Mouse (Mus musculus) layer of hippocampus, postnatal 14 days (tissue): ENCODE measurements around the gene Pik3cd. TPM values are rescaled to one million over a fixed set of nuclear protein-coding genes. Genes with fewer than 3 reads are reported as not detected.

Experiments
- DNase-seq, 2 experiments: peaks; one replicate each; pipeline ENCODE4 v3.0.0; 2021 to 2022; ENCODE audit warnings: low spot score in 2 of 2, mixed read lengths in 1 of 2
- total RNA-seq, 2 experiments: library from RNA; stranded (reverse); gene quantifications; 2 replicates each; pipeline ENCODE4 v1.2.3; 2021

The Pik3cd gene
- total RNA-seq, 2 experiments from 2014 or later = 25.2 to 27.7 TPM

DNA sequence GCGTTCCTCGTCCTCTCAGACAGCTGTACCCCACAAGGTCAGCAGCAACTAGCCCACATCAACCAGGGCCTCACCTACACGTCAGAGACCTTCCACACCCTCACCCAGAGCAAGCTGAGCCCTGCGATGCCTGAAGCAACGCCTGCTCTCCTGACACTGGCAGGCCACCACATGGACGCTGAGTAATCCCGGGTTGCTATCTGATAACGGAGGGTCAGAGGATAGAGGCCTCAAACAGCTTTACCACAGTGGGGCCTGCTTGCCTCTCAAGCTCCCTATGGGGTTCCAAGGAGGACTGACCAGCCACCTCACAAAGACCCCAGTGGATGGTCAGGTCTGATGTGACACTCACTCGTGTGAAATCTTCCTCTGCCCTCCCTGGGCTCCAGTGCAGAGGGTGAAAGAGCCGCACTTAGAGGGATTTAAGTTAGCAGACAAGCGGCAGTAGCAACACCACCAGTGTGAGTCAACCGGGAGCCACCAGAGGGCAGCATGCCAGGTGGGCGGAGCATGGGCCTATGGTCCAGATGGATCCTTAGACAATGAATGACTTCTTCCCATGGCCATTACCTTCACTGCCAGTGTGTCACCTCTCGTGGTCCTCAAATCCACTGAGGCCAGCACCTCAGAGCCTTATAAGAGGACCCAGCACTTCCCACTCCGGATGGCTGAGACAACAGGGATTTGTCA is 23.4 kb upstream of the Pik3cd start:
- peak; percentile 63 to 65 for DNase-seq

DNA sequence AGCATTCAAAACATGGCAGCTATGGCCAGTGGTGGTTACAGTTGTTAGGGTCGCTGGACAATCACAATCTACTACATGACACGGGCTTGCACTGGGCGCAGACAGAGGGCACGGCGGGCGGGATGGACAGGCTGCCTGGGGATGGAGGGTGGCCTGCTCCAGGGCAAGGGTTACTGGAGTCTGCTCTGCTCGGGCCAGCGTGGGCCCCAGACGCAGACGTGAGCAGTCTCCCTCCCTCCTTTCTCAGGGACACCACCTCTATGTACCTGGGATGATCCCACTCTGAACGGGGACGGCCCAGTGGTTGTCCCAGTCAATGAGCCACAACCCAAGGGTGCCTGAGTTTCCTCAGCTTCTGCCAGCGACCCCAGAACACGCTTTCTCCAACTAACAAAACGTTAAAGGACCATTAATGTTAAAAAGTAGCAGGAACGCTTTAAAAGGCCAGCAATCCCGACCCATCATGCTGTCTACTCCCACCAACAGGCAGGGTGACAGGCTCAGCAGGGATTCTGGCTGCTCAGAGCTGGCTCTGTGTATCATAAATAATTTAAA is 22.6 kb upstream of the Pik3cd start:
- no peak for DNase-seq

DNA sequence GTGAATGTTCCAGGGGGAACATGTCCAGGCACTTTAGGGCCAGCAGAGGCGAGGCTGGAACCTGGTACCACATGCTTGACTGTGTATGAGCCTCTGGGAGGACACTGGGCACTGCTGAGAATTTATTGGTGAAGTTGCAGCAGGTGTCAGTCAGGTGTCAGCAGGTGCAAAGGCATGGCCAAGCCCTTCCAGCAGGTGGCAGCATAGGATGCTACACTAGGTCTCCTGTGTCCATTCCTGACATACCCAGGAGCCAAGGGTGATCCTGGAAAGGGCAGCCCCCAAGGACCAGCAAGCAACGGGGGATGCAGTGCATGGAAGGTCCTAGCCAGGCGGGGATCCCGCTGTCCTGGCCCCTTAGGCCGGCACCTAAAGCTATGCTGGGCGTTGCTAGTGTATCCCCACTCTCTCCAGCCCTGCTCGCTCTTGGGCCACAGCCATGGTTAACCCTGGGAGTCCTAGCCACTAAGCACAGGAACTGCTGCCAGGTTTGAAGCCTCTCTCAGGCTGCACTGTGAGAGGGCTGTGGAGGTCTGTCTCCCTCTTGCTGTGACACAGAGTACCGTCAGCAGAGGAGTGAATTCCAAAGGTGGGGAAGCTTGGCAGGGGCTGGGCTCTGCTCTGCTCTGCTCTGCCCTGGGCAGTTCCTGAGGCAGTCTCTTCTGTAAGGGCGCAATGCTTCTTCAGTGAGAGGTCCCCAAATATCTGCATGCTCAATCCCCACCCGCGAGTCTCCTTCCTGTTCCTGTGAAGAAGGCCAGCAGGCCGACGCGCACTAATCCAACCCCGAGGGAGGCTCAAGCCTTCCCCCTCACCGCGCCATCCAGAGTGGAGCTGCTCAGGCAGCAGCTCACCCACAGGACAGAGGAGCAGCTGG is 21.7 kb upstream of the Pik3cd start:
- no peak for DNase-seq

DNA sequence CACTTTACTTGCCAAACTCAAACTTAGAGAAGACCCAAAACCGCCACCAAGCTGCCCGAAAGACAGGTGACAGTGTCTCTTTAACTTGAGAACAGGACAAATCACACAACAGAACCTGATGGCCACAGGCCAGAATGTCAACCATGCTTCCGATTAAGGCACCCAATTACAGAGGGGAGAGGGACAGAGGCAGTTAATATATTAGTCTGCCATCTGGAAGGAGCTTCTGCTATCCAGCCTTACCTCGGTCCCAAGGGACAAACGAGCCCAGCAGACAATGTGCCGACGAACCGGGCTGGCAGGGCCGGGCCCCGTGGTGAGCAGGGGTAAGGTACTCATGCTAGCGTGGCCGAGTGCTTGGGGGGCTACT is 20.6 kb upstream of the Pik3cd start:
- DNase-seq = no peak

DNA sequence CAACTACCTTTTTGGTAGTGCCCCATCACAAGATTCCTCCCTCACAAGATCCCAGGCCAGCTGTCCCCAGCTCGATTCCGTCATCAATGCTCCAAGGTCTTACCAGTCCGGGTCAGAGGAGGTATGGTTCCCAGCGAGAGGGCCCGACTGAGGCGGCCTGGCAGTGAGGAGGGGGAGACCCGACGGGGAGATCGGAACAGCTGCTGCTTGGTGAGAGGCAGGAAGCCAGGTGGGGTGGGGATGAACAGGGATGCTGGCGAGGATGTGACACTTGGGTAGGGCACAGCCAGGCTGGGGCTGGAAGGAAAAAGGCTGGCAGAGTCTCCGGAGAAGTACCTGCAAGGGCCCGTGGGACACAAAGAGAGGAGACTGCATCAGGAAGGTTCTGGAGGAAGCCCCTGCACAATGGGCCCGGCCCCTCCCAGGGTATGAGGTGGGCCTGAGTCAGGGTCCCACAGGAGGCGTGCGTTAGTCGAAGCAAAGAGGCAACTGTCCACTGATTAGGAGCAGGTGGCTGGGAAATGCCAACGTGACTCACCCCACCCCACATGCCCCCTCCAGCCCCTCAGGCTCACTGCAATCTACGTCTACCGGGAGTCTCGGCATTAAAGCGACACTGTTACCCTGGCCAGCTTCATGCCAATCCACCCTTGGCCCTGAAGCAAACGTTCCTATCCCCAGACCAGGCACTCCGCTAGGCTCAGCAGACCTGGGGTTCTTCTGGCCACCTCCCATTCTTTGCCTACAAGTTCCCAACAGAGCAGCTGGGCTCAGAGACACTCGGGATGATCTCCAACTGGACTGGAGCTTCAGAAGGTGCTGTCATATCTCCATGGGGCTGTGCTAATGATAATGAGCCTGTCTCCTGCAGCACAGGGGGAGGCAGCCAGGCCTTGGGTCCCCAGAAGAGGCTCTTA is 20.0 kb upstream of the Pik3cd start:
- DNase-seq = no peak

DNA sequence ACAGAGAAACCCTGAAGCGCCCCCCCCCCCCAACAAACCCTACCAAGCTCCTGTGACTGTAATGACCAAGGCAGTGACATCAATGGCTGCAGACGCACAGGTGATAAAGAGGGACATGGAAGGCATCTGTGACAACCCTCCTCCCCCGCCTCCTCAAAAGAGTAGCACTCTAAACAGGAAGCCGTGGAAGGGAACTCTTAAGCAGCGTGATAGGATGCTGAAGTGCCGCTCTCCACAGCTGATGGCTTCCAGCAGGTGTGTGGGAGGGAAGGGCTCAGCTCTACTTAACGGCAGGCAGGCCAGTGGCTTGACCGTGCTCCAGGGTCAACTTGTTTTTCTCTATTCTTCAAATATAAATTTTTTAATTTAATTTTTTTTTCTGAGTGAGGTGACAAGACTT is 18.8 kb upstream of the Pik3cd start:
- DNase-seq = no peak

DNA sequence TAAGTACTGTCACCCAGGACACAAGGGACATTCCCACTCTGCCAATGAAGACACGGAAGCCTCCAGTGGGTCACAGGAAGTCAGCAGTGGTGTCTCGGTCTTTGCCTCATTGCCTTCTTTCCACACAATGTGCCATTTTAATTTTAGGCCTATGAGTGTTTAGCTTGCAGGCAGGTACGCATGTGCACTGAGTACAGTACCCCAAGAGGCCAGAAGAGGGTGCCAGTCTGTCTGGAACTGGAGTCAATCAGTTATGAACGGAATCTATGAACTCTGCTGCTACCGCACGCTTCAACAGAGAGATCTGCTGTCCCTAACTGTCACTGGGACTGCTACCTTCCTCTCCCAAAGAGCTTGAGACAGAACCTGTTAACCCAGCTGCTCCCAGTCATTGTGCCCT is 17.3 kb upstream of the Pik3cd start:
- DNase-seq = peak in 1 of 2 experiments; percentile 63

DNA sequence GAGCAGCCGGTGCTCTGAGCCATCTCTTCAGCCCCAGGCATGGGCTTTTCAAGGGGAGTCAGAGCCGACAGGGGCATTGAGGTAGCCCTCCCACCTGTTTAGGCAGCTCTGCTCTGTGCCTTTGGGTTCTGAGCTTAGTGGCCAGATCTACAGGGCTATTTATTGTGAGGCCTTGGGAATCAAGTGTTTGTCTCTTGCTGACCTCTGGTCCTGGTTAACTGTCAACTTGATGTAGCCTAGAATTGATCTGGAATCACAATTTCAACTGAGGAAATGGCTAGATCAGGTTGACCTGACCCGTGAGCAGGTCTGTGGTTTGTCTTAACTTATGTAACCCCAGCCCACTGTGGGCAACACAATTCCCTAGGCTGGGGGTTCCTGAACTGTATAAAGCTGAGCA is 12.2 kb upstream of the Pik3cd start:
- DNase-seq = no peak

DNA sequence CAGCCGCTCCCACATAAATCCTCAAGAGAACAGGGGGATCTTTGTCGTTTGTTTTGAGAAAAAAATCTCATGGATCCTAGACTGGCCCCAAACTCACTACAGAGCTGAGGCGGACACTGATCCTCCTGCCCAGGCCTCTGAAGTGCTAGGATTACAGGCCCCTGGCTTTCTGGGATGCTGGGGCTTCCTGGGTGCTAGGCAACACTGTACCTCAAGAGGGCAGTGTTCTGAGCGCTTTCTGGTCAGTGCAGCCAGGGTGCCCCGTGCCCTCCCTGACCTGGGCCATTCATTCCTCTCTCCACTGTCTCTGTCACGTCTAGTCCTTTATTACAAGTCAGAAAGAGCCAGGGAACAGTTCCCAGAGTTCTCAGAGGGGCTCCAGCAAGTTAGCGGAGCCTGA is 9.6 kb upstream of the Pik3cd start:
- no peak for DNase-seq

DNA sequence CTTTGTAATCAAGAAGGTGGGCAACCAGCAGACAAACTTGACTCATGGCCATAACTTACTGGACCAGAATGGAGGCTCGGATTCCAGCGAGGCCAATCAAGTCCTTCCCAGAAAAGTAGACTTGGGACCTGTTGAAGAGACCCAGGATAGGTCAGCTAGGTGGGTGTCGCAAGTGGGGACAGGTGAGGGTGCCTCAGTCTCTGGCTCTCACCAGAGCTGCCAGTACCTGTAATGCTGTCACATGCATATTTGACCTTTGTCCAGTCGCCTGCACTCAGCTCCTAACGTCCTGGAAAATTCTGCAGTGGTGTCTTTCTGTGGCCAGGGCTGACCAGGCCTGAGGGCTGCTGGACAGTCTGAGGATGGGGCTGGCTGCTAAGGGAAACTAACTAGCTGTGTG is 9.1 kb upstream of the Pik3cd start:
- DNase-seq = no peak

DNA sequence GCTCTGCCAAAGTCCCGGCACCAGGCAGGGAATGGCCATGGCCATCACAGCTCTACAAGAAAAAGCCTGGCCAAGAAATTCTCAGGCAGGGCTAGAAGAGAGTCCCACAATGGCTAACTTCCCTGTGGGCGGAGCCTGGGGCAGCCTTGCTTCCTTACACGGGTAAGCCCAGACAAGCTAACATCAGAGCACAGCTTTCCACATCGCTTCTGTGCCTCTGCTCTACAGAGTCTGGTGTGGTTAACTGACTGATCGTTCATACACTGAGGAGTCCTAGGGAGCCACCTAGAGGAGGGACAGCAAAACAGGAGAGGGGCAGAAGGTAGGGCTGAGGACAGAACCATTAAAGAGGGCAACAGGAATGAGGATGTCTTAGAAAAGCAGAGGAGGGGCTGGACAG is 8.1 kb upstream of the Pik3cd start:
- DNase-seq = peak in 1 of 2 experiments; percentile 76

DNA sequence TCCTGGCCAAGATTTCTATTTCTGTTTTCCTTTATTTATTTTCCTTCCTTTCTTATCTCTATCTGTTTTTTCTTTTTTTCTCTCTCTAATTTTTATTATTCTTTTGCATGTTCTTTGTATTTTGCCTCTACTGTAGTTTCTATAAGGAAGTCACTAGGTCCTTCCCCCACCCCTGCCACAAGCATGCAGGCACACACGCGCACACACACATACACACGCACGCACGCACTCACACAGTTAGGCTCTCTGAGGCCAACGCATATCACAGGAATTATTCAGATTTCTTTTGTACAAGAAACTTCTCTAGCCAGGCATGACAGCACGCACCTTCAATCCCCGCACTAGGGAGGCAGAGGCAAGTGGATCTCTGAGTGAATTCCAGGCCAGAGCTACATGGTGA is 3.6 kb upstream of the Pik3cd start:
- DNase-seq = no peak

DNA sequence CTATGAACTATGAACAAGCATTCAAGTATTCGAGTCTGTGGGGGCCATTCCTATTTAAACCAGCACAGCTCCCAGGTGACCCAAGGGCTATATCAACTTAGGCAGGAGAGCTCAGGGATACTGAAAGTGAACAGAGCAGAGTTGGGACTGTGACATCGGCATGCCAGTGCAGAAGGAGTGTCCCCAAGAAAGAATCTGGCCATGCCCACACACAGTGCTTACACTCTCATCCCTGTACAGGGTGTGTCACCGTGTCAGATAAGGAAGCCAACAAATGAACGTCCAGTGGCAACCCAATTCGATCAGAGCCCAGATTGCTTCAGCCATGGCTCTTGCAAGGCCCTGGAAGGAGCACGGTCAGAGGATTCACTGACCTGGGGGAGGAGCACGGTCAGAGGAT is 2.9 kb upstream of the Pik3cd start:
- DNase-seq = no peak

DNA sequence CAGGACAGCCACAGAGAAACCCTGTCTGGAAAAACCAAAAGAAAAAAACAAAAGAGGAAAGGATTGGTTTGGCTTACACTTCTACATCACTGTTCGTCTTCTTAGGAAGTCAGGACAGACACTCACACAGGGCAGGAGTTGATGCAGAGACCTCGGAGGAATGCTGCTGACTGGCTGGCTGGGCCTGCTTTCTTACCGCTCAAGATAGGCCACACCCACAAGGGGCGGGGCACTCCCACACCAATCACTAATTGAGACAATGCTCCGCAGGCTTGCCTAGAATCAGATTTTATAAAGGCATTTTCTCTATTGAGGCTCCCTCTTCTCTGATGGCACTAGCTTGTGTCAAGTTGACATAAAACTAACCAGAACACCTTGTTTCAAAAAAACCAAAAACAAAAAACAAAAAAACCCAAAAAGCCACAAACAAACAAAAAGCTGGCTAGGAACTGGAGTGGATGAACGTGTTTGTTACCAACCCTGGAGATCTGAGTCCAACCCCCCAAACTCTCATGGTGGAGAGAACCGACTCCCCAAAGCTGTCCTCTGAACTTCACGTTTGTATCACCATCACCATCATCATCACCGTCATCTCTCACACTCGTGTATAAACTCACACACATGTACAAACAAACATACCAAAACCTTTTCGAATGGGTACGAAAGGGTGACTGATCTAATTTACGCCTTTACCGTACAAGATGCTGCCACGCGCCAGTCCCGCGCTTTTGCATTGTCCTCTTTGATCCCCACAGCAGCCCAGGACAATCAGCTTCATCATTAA is 753 bp downstream of the Pik3cd start:
- no peak for DNase-seq

DNA sequence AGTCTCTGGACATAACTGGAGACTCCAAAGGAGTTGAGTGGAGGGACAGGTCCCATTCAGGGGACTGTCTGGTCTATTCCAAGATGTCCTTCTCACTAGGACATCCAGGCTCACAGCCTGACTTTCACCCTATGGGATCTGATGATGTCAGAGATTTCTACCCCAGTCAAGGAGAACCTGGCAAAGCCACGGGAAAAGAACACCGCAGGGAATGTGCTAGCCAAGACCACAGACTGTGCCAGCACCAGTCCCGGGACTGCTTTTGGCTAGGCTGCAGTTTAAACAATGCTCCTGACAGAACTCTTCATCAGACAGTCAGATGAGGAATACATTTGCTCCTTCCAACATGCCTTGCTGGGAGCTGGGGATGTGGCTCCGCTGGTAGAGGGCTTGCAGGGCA is 2.4 kb downstream of the Pik3cd start:
- no peak for DNase-seq

DNA sequence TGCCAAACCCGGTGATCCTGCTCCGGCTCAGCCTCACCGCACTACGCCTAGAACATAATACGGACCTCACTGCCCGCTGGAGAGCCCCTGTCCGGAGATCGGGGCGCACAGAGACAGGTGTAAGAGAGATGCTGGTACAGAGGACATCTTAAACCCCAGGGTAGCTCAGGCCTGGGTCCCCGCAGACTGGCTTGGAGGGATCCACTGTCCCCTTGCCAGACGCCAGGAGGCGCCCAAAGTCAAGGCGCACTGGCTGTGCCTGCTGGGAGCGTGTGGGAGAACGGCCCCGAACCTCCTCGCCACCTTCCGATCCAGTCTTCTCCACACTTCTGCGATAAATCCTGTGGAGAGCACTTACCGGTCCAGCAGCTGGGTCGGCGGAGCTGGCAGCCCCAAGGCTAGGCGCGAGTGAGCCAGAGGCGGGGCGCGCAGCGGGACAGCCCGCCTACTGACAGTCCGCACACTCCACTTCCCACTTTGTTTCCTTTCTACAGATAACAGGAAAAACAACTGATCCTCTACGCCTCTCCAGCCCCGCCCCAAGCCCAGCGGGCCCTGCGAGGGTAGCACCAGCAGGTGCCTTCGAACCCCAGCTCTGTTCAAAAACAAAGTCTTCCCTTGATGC is 4.1 kb downstream of the Pik3cd start:
- no peak for DNase-seq

DNA sequence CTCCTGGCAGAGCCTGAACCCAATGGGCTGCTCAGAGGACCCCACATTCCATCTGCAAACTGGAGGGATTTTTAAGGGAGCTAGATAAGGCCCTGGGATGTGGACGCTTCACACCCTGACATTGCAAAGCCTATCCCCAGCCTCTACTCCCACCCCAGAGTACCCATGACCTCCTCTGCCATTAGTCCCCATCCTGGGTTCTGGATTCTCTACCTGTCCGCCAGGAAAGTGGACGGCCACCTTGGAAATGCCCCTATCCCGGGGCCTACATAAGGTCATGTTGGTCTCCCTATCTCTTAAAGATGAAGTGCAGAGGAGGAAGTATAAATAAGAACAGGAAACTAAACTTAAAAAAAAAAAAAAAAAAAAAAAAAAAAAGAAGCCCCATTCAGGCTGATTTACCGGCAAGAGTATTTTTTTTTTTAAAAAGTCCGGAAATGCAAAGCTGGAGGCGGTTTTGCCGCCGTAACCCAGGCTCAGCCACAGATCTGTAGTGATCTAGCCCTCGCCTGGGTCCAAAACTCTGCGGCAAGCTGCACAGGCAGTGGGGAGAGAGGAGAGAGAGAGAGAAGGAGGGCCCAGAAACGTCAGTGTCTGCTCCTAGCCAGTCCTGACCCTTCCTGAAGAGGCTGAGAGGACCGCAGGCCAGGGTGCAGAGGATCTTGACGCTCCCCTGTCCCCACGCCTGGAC is 4.7 kb downstream of the Pik3cd start:
- DNase-seq = no peak

DNA sequence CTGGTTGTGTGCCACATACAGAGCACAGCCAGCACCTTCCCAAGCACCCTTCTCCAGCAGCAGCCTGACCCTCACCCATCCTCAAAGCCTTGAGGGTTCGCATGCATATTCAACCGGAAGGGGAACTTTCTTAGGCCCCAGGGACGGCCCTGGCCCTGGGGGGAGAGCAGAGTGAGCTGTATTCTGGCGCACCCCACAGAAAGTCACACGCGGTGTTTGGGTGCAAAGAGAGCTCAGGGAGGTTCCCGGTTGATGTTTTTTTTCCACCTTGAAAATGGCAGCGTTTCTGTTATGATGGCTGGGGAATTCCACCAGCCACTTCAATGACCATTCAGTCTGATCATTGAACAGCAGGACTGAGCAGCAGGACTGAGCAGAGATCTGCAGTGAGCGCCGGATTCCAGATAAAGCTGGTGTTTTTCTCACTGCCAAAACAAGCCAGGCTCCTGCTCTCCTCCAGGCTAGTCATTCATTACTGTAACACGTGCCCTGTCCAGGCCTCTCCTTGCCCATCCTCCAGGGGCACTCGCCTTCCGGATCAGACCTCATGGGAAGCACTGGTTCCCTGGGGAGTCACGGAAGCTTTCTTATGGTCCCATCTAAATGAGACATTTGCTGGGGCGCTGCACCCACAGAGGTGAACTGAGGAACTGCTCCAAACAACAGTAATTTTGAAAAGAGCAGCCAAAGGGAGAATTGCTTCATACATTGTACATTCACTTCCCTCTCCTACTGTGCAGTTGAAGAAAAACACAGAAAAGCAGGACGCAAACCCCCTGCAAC is 6.0 kb downstream of the Pik3cd start:
- no peak for DNase-seq

DNA sequence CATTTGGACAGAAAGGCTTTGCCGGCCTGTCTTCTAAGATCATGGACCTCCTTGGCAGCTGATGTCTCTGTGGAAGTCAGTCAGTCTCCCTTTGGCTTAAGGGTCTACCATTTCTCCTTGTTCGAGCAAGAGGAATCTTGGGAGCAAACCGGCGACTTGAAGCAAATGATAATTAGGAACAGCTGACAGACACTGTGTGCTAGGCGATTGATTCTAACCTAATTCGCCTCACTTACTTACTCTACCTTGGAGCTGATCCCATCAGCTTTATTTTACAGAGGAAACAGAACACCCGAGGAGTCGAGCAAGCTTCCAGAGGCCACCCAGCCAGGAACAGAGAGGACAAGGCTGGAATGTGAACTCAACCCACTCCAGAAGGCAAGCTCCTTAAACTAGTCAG is 11.0 kb downstream of the Pik3cd start:
- no peak for DNase-seq
